Mouse (Mus musculus): ENCODE data around the gene Cd24a. TPM values are rescaled to one million over a fixed set of nuclear protein-coding genes. Genes with fewer than 3 reads are reported as not detected.

Cd24a gene
- polyA plus RNA-seq, 1 experiment from 2014 or later, result 461 TPM

DNA sequence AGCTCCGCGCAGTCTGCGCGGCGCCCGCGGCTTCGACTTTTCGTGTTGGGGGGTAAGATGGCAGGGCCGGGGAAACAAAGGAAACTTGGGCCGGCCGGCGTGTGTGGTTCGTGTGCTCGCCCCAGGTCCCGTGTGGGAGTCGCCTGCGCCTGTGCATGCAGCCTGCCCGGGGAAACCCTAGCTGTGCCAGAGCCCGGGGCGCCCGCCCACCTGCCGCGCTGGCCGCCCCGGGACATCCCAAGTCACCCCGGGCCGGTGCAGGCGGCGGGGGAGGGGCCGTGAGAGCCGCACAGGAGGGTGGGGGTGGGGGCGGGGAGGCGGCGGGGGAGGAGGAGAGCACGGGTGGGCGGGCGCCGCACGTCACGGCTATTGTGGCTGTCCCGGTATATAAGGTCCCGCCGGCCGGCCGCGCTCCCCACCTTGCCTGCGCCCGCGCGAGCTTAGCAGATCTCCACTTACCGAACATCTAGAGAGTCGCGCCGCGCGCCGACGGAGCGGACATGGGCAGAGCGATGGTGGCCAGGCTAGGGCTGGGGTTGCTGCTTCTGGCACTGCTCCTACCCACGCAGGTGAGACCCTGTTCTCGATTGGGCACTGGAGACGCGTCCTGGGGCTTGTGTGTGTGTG, 783 bp downstream of the Cd24a start:
- H3K4me3 ChIP-seq (ENCODE audit: low read depth, low read length), result peak overlapping the region; percentile 90
- WGBS (ENCODE audit: insufficient replicate concordance), result under 1% methylated on average over 52 of the region's 65 CpGs
- peak; percentile 84 for ATAC-seq
- peaks cover 24% of the 10 kb centered on the region for H3K4me1 ChIP-seq (ENCODE audit: insufficient read depth)
- no peaks in the 10 kb centered on the region for H3K9me3 ChIP-seq (ENCODE audit: low read length)
- peaks cover 19% of the 10 kb centered on the region for H3K36me3 ChIP-seq (replicated peaks; ENCODE audit: insufficient read depth, low read length)
- H3K4me2 ChIP-seq (ENCODE audit: low read depth, low read length), result peak overlapping the region; percentile 96
- peak overlapping the region; percentile 81 for H3K9ac ChIP-seq (replicated peaks)
- TF ChIP-seq EP300 (IDR thresholded peaks at IDR 0.05; ENCODE audit: low read depth) (no peak), CTCF (IDR thresholded peaks at IDR 0.05; ENCODE audit: low read depth) (no peak)
- DNase-seq, result peak; percentile 93
- H3K27ac ChIP-seq (ENCODE audit: low read depth), result peak overlapping the region; percentile 98
- no peaks in the 10 kb centered on the region for H3K27me3 ChIP-seq (ENCODE audit: insufficient read depth, low read length)

DNA sequence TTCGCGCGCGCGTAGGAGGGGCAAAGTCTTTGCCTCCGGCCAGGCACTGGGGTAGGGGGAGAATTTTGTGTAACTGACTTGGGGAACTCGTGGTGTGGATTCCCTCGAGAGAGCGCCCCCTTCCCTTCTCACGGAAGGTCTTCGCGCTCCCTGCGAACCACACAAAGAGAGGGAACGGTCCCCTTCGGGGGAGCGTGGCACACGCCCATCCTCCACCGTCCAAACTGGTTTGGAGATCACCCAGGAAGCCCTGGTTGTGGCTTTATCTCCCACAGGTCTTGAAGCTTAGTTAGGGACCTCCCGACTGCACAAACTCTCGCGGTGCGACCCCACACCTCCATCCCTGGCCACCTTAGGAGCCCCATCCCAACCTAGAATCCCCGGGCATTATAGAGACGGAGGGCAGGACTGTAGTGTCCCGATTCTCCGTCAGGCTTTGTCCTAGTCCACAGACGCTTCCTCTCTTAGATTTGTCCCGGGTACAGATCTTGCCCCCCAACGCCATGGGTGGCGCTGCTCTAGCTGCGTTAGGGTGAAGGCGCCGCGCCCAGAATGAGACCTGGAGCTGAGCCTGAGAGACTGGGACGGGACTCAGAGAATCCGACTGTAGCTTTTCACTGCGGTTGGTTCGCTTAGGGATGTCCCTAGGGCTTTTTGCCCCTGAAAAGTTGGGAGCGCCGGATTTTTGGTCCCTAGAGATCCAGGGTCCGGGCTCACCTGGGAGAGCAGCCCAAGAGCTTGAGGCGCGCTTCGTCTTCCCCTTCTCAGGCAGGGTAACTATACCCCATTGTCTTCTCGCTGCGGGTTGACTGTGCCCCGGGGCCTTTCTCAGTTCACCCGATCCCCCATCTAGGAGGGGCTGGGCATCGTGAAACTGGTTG, 1.5 kb downstream of the Cd24a start:
- peak overlapping the region; percentile 90 for H3K4me3 ChIP-seq (ENCODE audit: low read depth, low read length)
- H3K9ac ChIP-seq (replicated peaks), result peak overlapping the region; percentile 81
- DNase-seq (peak; percentile 73), ATAC-seq (peak; percentile 31)
- peaks cover 24% of the 10 kb centered on the region for H3K4me1 ChIP-seq (ENCODE audit: insufficient read depth)
- H3K27ac ChIP-seq (ENCODE audit: low read depth), result peak overlapping the region; percentile 98
- no peaks in the 10 kb centered on the region for H3K27me3 ChIP-seq (ENCODE audit: insufficient read depth, low read length)
- no peaks in the 10 kb centered on the region for H3K9me3 ChIP-seq (ENCODE audit: low read length)
- WGBS (ENCODE audit: insufficient replicate concordance), result under 1% methylated on average over 45 of the region's 49 CpGs
- H3K36me3 ChIP-seq (replicated peaks; ENCODE audit: insufficient read depth, low read length), result peaks cover 24% of the 10 kb centered on the region
- H3K4me2 ChIP-seq (ENCODE audit: low read depth, low read length), result peak overlapping the region; percentile 96
- peak; percentile 58 for TF ChIP-seq CTCF (IDR thresholded peaks at IDR 0.05; ENCODE audit: low read depth)
- no peak for TF ChIP-seq EP300 (IDR thresholded peaks at IDR 0.05; ENCODE audit: low read depth)

DNA sequence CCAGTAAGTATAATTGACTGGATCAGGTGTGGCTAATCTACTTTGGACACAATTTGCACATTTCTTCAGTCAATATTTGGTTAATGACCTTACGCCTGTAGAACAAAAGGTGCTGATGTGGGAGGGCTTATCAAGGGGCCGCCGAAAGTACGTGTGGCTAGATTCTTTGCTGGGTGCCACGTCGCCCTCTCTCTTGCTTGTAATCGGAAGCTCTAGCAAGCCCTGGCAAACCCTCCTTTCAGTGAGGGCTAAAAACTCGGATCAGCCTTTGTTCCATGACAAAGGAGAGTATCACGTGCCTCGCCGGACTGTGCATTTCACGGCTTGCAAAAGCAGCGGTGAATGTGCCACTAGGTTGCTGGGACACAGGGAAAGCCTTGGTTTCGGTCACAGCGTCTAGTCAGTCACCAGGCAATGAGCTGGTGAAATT, 2.6 kb downstream of the Cd24a start:
- TF ChIP-seq EP300 (IDR thresholded peaks at IDR 0.05; ENCODE audit: low read depth) (no peak), CTCF (IDR thresholded peaks at IDR 0.05; ENCODE audit: low read depth) (no peak)
- no peak for ATAC-seq

DNA sequence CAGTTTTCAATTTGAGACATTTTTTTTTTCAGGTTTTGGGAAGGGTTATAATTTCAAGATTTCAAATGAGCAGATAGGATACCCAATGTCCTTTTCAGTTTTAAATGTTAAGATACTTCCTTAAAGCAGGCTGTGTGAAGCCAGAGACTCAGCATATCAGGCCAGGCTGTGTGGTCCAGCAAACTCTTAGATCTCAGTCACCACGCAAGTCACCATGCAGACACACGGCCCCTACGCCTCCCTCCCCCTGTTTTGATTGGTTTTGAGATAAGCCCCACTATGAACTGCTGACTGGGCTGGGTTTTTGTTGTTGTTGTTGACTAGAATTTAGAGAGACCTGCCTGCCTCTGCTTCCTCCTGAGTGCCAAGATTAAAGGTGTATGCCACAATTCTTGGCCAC, 3.2 kb downstream of the Cd24a start:
- H3K9me3 ChIP-seq (ENCODE audit: low read length), result no peaks in the 10 kb centered on the region
- peaks cover 25% of the 10 kb centered on the region for H3K36me3 ChIP-seq (replicated peaks; ENCODE audit: insufficient read depth, low read length)
- H3K4me1 ChIP-seq (ENCODE audit: insufficient read depth), result peaks cover 24% of the 10 kb centered on the region
- ATAC-seq, result no peak
- H3K27me3 ChIP-seq (ENCODE audit: insufficient read depth, low read length), result no peaks in the 10 kb centered on the region
- H3K4me2 ChIP-seq (ENCODE audit: low read depth, low read length), result peak overlapping the region; percentile 96
- WGBS (ENCODE audit: insufficient replicate concordance), result 36% methylated on average over 3 of the region's 3 CpGs
- H3K27ac ChIP-seq (ENCODE audit: low read depth), result peak overlapping the region; percentile 98
- DNase-seq, result no peak
- peak overlapping the region; percentile 90 for H3K4me3 ChIP-seq (ENCODE audit: low read depth, low read length)
- TF ChIP-seq EP300 (IDR thresholded peaks at IDR 0.05; ENCODE audit: low read depth), result peak; percentile 49; the same call in 1 of the 2 replicates
- TF ChIP-seq CTCF (IDR thresholded peaks at IDR 0.05; ENCODE audit: low read depth), result no peak
- H3K9ac ChIP-seq (replicated peaks), result peak overlapping the region; percentile 81

More for the DNA sequence above, 2.6 kb downstream of the Cd24a start:
- Histone ChIP-seq H3K27ac (ENCODE audit: low read depth) (peak overlapping the region; percentile 98), H3K36me3 (replicated peaks; ENCODE audit: insufficient read depth, low read length) (peaks cover 25% of the 10 kb centered on the region), H3K27me3 (ENCODE audit: insufficient read depth, low read length) (no peaks in the 10 kb centered on the region), H3K4me1 (ENCODE audit: insufficient read depth) (peaks cover 24% of the 10 kb centered on the region), H3K4me2 (ENCODE audit: low read depth, low read length) (peak overlapping the region; percentile 96), H3K9me3 (ENCODE audit: low read length) (no peaks in the 10 kb centered on the region), H3K9ac (replicated peaks) (peak overlapping the region; percentile 81), H3K4me3 (ENCODE audit: low read depth, low read length) (peak overlapping the region; percentile 90)
- peak; percentile 37 for DNase-seq
- WGBS (ENCODE audit: insufficient replicate concordance), result 3% methylated on average over 15 of the region's 15 CpGs

DNA sequence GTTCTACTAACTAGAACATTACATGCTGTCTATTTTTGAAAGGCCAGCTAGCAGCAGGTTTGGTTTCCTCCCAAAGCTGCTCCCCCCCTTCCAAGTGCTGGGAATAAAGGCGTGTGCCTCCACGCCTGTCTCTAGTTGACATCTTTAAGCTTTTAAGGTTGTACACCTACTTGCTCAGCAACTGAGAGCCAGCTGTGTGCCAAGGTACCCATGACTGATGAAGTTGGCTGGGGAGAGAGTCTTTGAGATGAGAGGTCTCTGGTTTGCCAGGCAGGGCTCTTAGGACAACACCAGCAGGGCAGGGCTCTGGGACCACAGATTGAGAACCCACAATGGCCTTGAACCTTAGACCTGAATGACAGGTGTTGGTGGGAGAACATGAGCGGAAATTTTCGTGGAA, 6.5 kb downstream of the Cd24a start:
- WGBS (ENCODE audit: insufficient replicate concordance), result 85% methylated on average over 4 of the region's 4 CpGs
- no peak overlapping the region for H3K4me3 ChIP-seq (ENCODE audit: low read depth, low read length)
- peaks cover 25% of the 10 kb centered on the region for H3K36me3 ChIP-seq (replicated peaks; ENCODE audit: insufficient read depth, low read length)
- peaks cover 18% of the 10 kb centered on the region for H3K4me1 ChIP-seq (ENCODE audit: insufficient read depth)
- no peak overlapping the region for H3K4me2 ChIP-seq (ENCODE audit: low read depth, low read length)
- no peaks in the 10 kb centered on the region for H3K27me3 ChIP-seq (ENCODE audit: insufficient read depth, low read length)
- H3K27ac ChIP-seq (ENCODE audit: low read depth), result no peak overlapping the region; the same call in 1 of the 2 replicates
- no peak for TF ChIP-seq EP300 (IDR thresholded peaks at IDR 0.05; ENCODE audit: low read depth)
- no peak for TF ChIP-seq CTCF (IDR thresholded peaks at IDR 0.05; ENCODE audit: low read depth)
- no peak for DNase-seq
- no peaks in the 10 kb centered on the region for H3K9me3 ChIP-seq (ENCODE audit: low read length)
- no peak overlapping the region for H3K9ac ChIP-seq (replicated peaks)
- ATAC-seq, result no peak
